Mouse (Mus musculus): ENCODE measurements around the gene Prg4. TPM values are rescaled to one million over a fixed set of nuclear protein-coding genes. Genes with fewer than 3 reads are reported as not detected.

Gene Prg4
- total and polyA plus RNA-seq, 3 experiments: 9.1 to 27.1 (median 16.8) TPM

GRCm38 (mm10) chr1:150496626-150497302 lies 30.8 kb upstream of the Prg4 start:
- TF ChIP-seq CTCF (IDR thresholded peaks at IDR 0.05) (no peak), POLR2A (IDR thresholded peaks at IDR 0.05; ENCODE audit: insufficient read depth, low read depth, low read length) (no peak), EP300 (IDR thresholded peaks at IDR 0.05; ENCODE audit: insufficient read depth, low read depth, low read length) (no peak)
- Histone ChIP-seq H3K27me3 (ENCODE audit: control insufficient read depth, insufficient read depth, low read length) (no peaks in the 10 kb centered on the region), H3K36me3 (ENCODE audit: control insufficient read depth, insufficient read depth, low read length) (no peaks in the 10 kb centered on the region), H3K4me1 (ENCODE audit: control insufficient read depth, insufficient read depth, low read length) (no peaks in the 10 kb centered on the region), H3K4me3 (no peak overlapping the region), H3K27ac (no peak overlapping the region), H3K9ac (ENCODE audit: low read depth, low read length) (no peak overlapping the region), H3K79me2 (replicated peaks; ENCODE audit: control insufficient read depth, insufficient read depth, low read length) (no peaks in the 10 kb centered on the region)
- intact Hi-C loops (cut with DNase I): loop anchor here (2.0 to 5.0 kb wide), 2 partner anchors 34 to 54 kb away; no protein-coding TSS in a partner anchor
- WGBS: 70% methylated on average over 6 of the region's 6 CpGs
- no peak for DNase-seq

- H3K4me1 ChIP-seq (ENCODE audit: control insufficient read depth, insufficient read depth, low read length): no peaks in the 10 kb centered on the region
- 92% methylated on average over 2 of the region's 2 CpGs for WGBS
- H3K27me3 ChIP-seq (ENCODE audit: control insufficient read depth, insufficient read depth, low read length): no peaks in the 10 kb centered on the region
- intact Hi-C loops (cut with DNase I): no loop called here
- no peaks in the 10 kb centered on the region for H3K79me2 ChIP-seq (replicated peaks; ENCODE audit: control insufficient read depth, insufficient read depth, low read length)
- H3K9ac ChIP-seq (ENCODE audit: low read depth, low read length): no peak overlapping the region
- no peaks in the 10 kb centered on the region for H3K36me3 ChIP-seq (ENCODE audit: control insufficient read depth, insufficient read depth, low read length)
- H3K4me3 ChIP-seq: no peak overlapping the region
- no peak for DNase-seq
- TF ChIP-seq POLR2A (IDR thresholded peaks at IDR 0.05; ENCODE audit: insufficient read depth, low read depth, low read length): no peak
- no peak for TF ChIP-seq EP300 (IDR thresholded peaks at IDR 0.05; ENCODE audit: insufficient read depth, low read depth, low read length)
- TF ChIP-seq CTCF (IDR thresholded peaks at IDR 0.05): no peak
- no peak overlapping the region for H3K27ac ChIP-seq
These were observed 23.2 kb upstream of the Prg4 start for GRCm38 (mm10) chr1:150489148-150489547.

GRCm38 (mm10) chr1:150480674-150481073 lies 14.7 kb upstream of the Prg4 start:
- 58% methylated on average over 5 of the region's 5 CpGs for WGBS
- peak; percentile 47 to 69 for DNase-seq
- H3K9ac ChIP-seq (ENCODE audit: low read depth, low read length): no peak overlapping the region
- no peaks in the 10 kb centered on the region for H3K27me3 ChIP-seq (ENCODE audit: control insufficient read depth, insufficient read depth, low read length)
- H3K27ac ChIP-seq: no peak overlapping the region
- no peaks in the 10 kb centered on the region for H3K79me2 ChIP-seq (replicated peaks; ENCODE audit: control insufficient read depth, insufficient read depth, low read length)
- H3K4me1 ChIP-seq (ENCODE audit: control insufficient read depth, insufficient read depth, low read length): no peaks in the 10 kb centered on the region
- TF ChIP-seq CTCF (IDR thresholded peaks at IDR 0.05): no peak
- TF ChIP-seq EP300 (IDR thresholded peaks at IDR 0.05; ENCODE audit: insufficient read depth, low read depth, low read length): no peak
- no peak for TF ChIP-seq POLR2A (IDR thresholded peaks at IDR 0.05; ENCODE audit: insufficient read depth, low read depth, low read length)
- H3K36me3 ChIP-seq (ENCODE audit: control insufficient read depth, insufficient read depth, low read length): no peaks in the 10 kb centered on the region
- H3K4me3 ChIP-seq: no peak overlapping the region
- intact Hi-C loops (cut with DNase I): no loop called here

GRCm38 (mm10) chr1:150472525-150472924 lies 6.6 kb upstream of the Prg4 start:
- Histone ChIP-seq H3K36me3 (ENCODE audit: control insufficient read depth, insufficient read depth, low read length) (no peaks in the 10 kb centered on the region), H3K4me3 (no peak overlapping the region), H3K4me1 (ENCODE audit: control insufficient read depth, insufficient read depth, low read length) (no peaks in the 10 kb centered on the region), H3K9ac (ENCODE audit: low read depth, low read length) (no peak overlapping the region), H3K27ac (no peak overlapping the region), H3K27me3 (ENCODE audit: control insufficient read depth, insufficient read depth, low read length) (no peaks in the 10 kb centered on the region), H3K79me2 (replicated peaks; ENCODE audit: control insufficient read depth, insufficient read depth, low read length) (no peaks in the 10 kb centered on the region)
- DNase-seq: no peak
- TF ChIP-seq CTCF (IDR thresholded peaks at IDR 0.05): no peak
- TF ChIP-seq POLR2A (IDR thresholded peaks at IDR 0.05; ENCODE audit: insufficient read depth, low read depth, low read length): no peak
- intact Hi-C loops (cut with DNase I): no loop called here
- 76% methylated on average over 7 of the region's 7 CpGs for WGBS

GRCm38 (mm10) chr1:150469992-150470391 lies 4.0 kb upstream of the Prg4 start:
- TF ChIP-seq POLR2A (IDR thresholded peaks at IDR 0.05; ENCODE audit: insufficient read depth, low read depth, low read length) (no peak), EP300 (IDR thresholded peaks at IDR 0.05; ENCODE audit: insufficient read depth, low read depth, low read length) (no peak), CTCF (IDR thresholded peaks at IDR 0.05) (no peak)
- 44% methylated on average over 3 of the region's 3 CpGs for WGBS
- no peak overlapping the region for H3K4me3 ChIP-seq

GRCm38 (mm10) chr1:150465364-150465763 lies 601 bp downstream of the Prg4 start:
- 58% methylated on average over 10 of the region's 10 CpGs for WGBS
- Histone ChIP-seq H3K27ac (peak overlapping the region; percentile 51; the same call in 1 of the 2 replicates), H3K79me2 (replicated peaks; ENCODE audit: control insufficient read depth, insufficient read depth, low read length) (no peaks in the 10 kb centered on the region), H3K36me3 (ENCODE audit: control insufficient read depth, insufficient read depth, low read length) (no peaks in the 10 kb centered on the region), H3K27me3 (ENCODE audit: control insufficient read depth, insufficient read depth, low read length) (no peaks in the 10 kb centered on the region), H3K9ac (ENCODE audit: low read depth, low read length) (no peak overlapping the region), H3K4me3 (peak overlapping the region; percentile 14; the same call in 1 of the 2 replicates), H3K4me1 (ENCODE audit: control insufficient read depth, insufficient read depth, low read length) (peaks cover 1% of the 10 kb centered on the region)
- intact Hi-C loops (cut with DNase I): no loop called here
- DNase-seq: no peak
- no peak for TF ChIP-seq CTCF (IDR thresholded peaks at IDR 0.05)
- TF ChIP-seq EP300 (IDR thresholded peaks at IDR 0.05; ENCODE audit: insufficient read depth, low read depth, low read length): no peak
- no peak for TF ChIP-seq POLR2A (IDR thresholded peaks at IDR 0.05; ENCODE audit: insufficient read depth, low read depth, low read length)

More at GRCm38 (mm10) chr1:150469992-150470391, 4.0 kb upstream of the Prg4 start:
- H3K27me3 ChIP-seq (ENCODE audit: control insufficient read depth, insufficient read depth, low read length): no peaks in the 10 kb centered on the region
- no peaks in the 10 kb centered on the region for H3K79me2 ChIP-seq (replicated peaks; ENCODE audit: control insufficient read depth, insufficient read depth, low read length)
- no peak for DNase-seq
- H3K9ac ChIP-seq (ENCODE audit: low read depth, low read length): no peak overlapping the region
- intact Hi-C loops (cut with DNase I): no loop called here
- peaks cover 1% of the 10 kb centered on the region for H3K4me1 ChIP-seq (ENCODE audit: control insufficient read depth, insufficient read depth, low read length)
- H3K27ac ChIP-seq: no peak overlapping the region
- H3K36me3 ChIP-seq (ENCODE audit: control insufficient read depth, insufficient read depth, low read length): no peaks in the 10 kb centered on the region

Measured in heart, adult 2 months (tissue).